Mouse (Mus musculus) liver, postnatal 0 days (tissue): ENCODE data around the gene Sys1.

Experiments used
- CTCF ChIP-seq: sonication (generic); IDR thresholded peaks from 2 replicates; pipeline ENCODE4 v1.5.1; 2016; ENCODE audit warnings: antibody characterized with exemption, low read depth
- EP300 ChIP-seq: IDR thresholded peaks from 2 replicates; pipeline ENCODE4 v1.6.1; 2016; ENCODE audit warnings: antibody characterized with exemption, low read depth, mild to moderate bottlenecking

DNA sequence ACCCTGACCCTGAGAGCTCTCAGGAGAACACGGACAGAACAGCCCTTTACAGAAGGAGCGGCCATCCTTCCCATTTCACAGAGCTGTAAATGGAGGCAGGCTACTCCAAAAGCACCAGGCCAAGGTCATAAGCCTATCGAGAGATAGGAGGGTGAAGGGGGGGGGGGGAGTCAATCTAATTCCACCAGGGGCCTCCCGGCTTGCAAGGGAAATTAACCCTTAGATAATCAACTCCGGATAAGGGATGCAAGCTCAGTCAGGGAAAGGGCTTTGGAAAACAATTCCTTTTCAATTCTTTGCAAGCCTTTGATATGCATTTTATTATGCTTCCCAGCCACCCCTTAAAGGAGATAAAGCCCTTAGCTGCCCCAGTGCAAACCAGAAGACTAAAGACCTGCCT, 28.3 kb upstream of the Sys1 start:
- TF ChIP-seq EP300 (no peak), CTCF (no peak)
